Mouse (Mus musculus) forebrain, embryonic 10.5 days (tissue): ENCODE measurements around the gene Slc6a12. TPM values are rescaled to one million over a fixed set of nuclear protein-coding genes. Genes with fewer than 3 reads are reported as not detected.

Source experiments
- DNase-seq: peaks from one replicate; pipeline ENCODE4 v3.0.0-alpha.2; 2017; ENCODE audit warnings: low spot score; ENCODE audit errors: extremely low spot score
- H3K27ac ChIP-seq: fragments of 300-500 bp; sonication (generic); 2 replicates; pipeline ENCODE4 v1.5.1; 2016; ENCODE audit warnings: mild to moderate bottlenecking
- H3K27me3 ChIP-seq: fragments of 300-500 bp; sonication (generic); 2 replicates; pipeline ENCODE4 v1.6.1; 2016; ENCODE audit warnings: mild to moderate bottlenecking; ENCODE audit not compliant: poor library complexity, severe bottlenecking
- H3K36me3 ChIP-seq: fragments of 300-500 bp; sonication (generic); replicated peaks from 2 replicates; pipeline ENCODE4 v1.6.1; 2016; ENCODE audit warnings: mild to moderate bottlenecking, moderate library complexity
- H3K4me1 ChIP-seq: fragments of 300-500 bp; sonication (generic); 2 replicates; pipeline ENCODE4 v1.6.1; 2016
- H3K4me3 ChIP-seq: fragments of 300-500 bp; sonication (generic); 2 replicates; pipeline ENCODE4 v1.5.1; 2016; ENCODE audit warnings: mild to moderate bottlenecking, moderate library complexity
- H3K9me3 ChIP-seq: fragments of 300-500 bp; sonication (generic); 2 replicates; pipeline ENCODE4 v1.6.1; 2016; ENCODE audit warnings: mild to moderate bottlenecking, moderate library complexity
- WGBS: fragments of 180-500 bp; shearing (Covaris S2); methylation state at CpG from one replicate; pipeline ENCODE4 v1.1.7; 2016; 5-methylcytosine and 5-hydroxymethylcytosine counted together
- polyA plus RNA-seq: library from polyadenylated mRNA; unstranded; fragments of >200 nt; fragmentation: Nextera tagmentation; extraction: Ambion mirVana; gene quantifications from 2 replicates; pipeline ENCODE4 v1.2.1, GENCODE M21; 2016

Gene Slc6a12
- polyA plus RNA-seq, 1 experiment from 2014 or later: 0.19 TPM

GRCm38 (mm10) chr6:121326486-121327069, 16.3 kb upstream of the Slc6a12 start:
- peaks cover 42% of the 10 kb centered on the region for H3K4me1 ChIP-seq
- H3K27ac ChIP-seq: no peak overlapping the region
- 64% methylated on average over 10 of the region's 10 CpGs for WGBS
- H3K4me3 ChIP-seq: no peak overlapping the region
- H3K27me3 ChIP-seq: peaks cover 16% of the 10 kb centered on the region; the same call in 1 of the 2 replicates
- no peak for DNase-seq
- H3K9me3 ChIP-seq: no peaks in the 10 kb centered on the region
- H3K36me3 ChIP-seq: no peaks in the 10 kb centered on the region

- no peaks in the 10 kb centered on the region for H3K9me3 ChIP-seq
- H3K27me3 ChIP-seq: peaks cover 20% of the 10 kb centered on the region; the same call in 1 of the 2 replicates
- no peak for DNase-seq
- no peaks in the 10 kb centered on the region for H3K36me3 ChIP-seq
- H3K27ac ChIP-seq: 0 out of 2 replicates have a peak overlapping the region, but pooled peaks have one; percentile 35
- 54% methylated on average over 9 of the region's 9 CpGs for WGBS
- peaks cover 42% of the 10 kb centered on the region for H3K4me1 ChIP-seq
- H3K4me3 ChIP-seq: no peak overlapping the region
Measured at GRCm38 (mm10) chr6:121328417-121328884, 14.4 kb upstream of the Slc6a12 start.

- Histone ChIP-seq H3K4me1 (peaks cover 42% of the 10 kb centered on the region), H3K4me3 (no peak overlapping the region), H3K27me3 (peaks cover 20% of the 10 kb centered on the region; the same call in 1 of the 2 replicates), H3K27ac (peak overlapping the region; percentile 72), H3K36me3 (no peaks in the 10 kb centered on the region), H3K9me3 (no peaks in the 10 kb centered on the region)
- DNase-seq: peak; percentile 50
- 7% methylated on average over 10 of the region's 10 CpGs for WGBS
Measured at GRCm38 (mm10) chr6:121329848-121330508, 12.9 kb upstream of the Slc6a12 start.

- Histone ChIP-seq H3K36me3 (no peaks in the 10 kb centered on the region), H3K9me3 (no peaks in the 10 kb centered on the region), H3K4me1 (peaks cover 8% of the 10 kb centered on the region; the same call in 1 of the 2 replicates), H3K4me3 (no peak overlapping the region), H3K27ac (no peak overlapping the region), H3K27me3 (peaks cover 20% of the 10 kb centered on the region; the same call in 1 of the 2 replicates)
- 94% methylated on average over 9 of the region's 9 CpGs for WGBS
- no peak for DNase-seq
Measured at GRCm38 (mm10) chr6:121335841-121336240, 7.0 kb upstream of the Slc6a12 start.

GRCm38 (mm10) chr6:121336558-121336957, 6.3 kb upstream of the Slc6a12 start:
- Histone ChIP-seq H3K27me3 (peaks cover 14% of the 10 kb centered on the region; the same call in 1 of the 2 replicates), H3K27ac (no peak overlapping the region), H3K4me3 (no peak overlapping the region), H3K36me3 (no peaks in the 10 kb centered on the region), H3K9me3 (no peaks in the 10 kb centered on the region), H3K4me1 (peaks cover 8% of the 10 kb centered on the region; the same call in 1 of the 2 replicates)
- 82% methylated on average over 8 of the region's 8 CpGs for WGBS
- no peak for DNase-seq

- Histone ChIP-seq H3K36me3 (no peaks in the 10 kb centered on the region), H3K4me3 (no peak overlapping the region), H3K9me3 (no peaks in the 10 kb centered on the region), H3K27me3 (peaks cover 16% of the 10 kb centered on the region; the same call in 1 of the 2 replicates), H3K4me1 (peaks cover 8% of the 10 kb centered on the region; the same call in 1 of the 2 replicates), H3K27ac (no peak overlapping the region)
- no peak for DNase-seq
- WGBS: 90% methylated on average over 9 of the region's 9 CpGs
Measured at GRCm38 (mm10) chr6:121337229-121337628, 5.6 kb upstream of the Slc6a12 start.

- H3K27ac ChIP-seq: no peak overlapping the region
- peaks cover 21% of the 10 kb centered on the region for H3K27me3 ChIP-seq
- WGBS: 32% methylated on average over 3 of the region's 3 CpGs
- H3K4me3 ChIP-seq: no peak overlapping the region
- DNase-seq: peak; percentile 80
- no peaks in the 10 kb centered on the region for H3K36me3 ChIP-seq
- H3K9me3 ChIP-seq: no peaks in the 10 kb centered on the region
- H3K4me1 ChIP-seq: peaks cover 10% of the 10 kb centered on the region; the same call in 1 of the 2 replicates
Measured at GRCm38 (mm10) chr6:121337770-121338518, 4.9 kb upstream of the Slc6a12 start.

GRCm38 (mm10) chr6:121338519-121338896, 4.4 kb upstream of the Slc6a12 start:
- H3K27ac ChIP-seq: no peak overlapping the region
- H3K9me3 ChIP-seq: no peaks in the 10 kb centered on the region
- H3K4me3 ChIP-seq: no peak overlapping the region
- peaks cover 26% of the 10 kb centered on the region for H3K27me3 ChIP-seq
- H3K36me3 ChIP-seq: no peaks in the 10 kb centered on the region
- DNase-seq: no peak
- H3K4me1 ChIP-seq: peaks cover 12% of the 10 kb centered on the region; the same call in 1 of the 2 replicates
- 61% methylated on average over 4 of the region's 4 CpGs for WGBS

GRCm38 (mm10) chr6:121341650-121342049, 1.2 kb upstream of the Slc6a12 start:
- DNase-seq: no peak
- WGBS: 86% methylated on average over 6 of the region's 6 CpGs
- Histone ChIP-seq H3K9me3 (no peaks in the 10 kb centered on the region), H3K27ac (no peak overlapping the region), H3K4me3 (no peak overlapping the region), H3K36me3 (no peaks in the 10 kb centered on the region), H3K27me3 (peaks cover 43% of the 10 kb centered on the region), H3K4me1 (peaks cover 28% of the 10 kb centered on the region)

- Histone ChIP-seq H3K27ac (no peak overlapping the region), H3K4me3 (no peak overlapping the region), H3K27me3 (peaks cover 49% of the 10 kb centered on the region), H3K4me1 (peaks cover 26% of the 10 kb centered on the region), H3K9me3 (no peaks in the 10 kb centered on the region), H3K36me3 (no peaks in the 10 kb centered on the region)
- DNase-seq: no peak
- WGBS: 75% methylated on average over 6 of the region's 6 CpGs
Measured at GRCm38 (mm10) chr6:121343771-121344123, 871 bp downstream of the Slc6a12 start.

- WGBS: 82% methylated on average over 5 of the region's 5 CpGs
- H3K36me3 ChIP-seq: no peaks in the 10 kb centered on the region
- no peak for DNase-seq
- H3K27ac ChIP-seq: no peak overlapping the region
- peaks cover 49% of the 10 kb centered on the region for H3K27me3 ChIP-seq
- no peak overlapping the region for H3K4me3 ChIP-seq
- peaks cover 26% of the 10 kb centered on the region for H3K4me1 ChIP-seq
- no peaks in the 10 kb centered on the region for H3K9me3 ChIP-seq
Measured at GRCm38 (mm10) chr6:121344329-121344728, 1.5 kb downstream of the Slc6a12 start.

- Histone ChIP-seq H3K9me3 (no peaks in the 10 kb centered on the region), H3K27me3 (peaks cover 39% of the 10 kb centered on the region), H3K27ac (no peak overlapping the region), H3K4me3 (no peak overlapping the region), H3K4me1 (peaks cover 26% of the 10 kb centered on the region), H3K36me3 (no peaks in the 10 kb centered on the region)
- no peak for DNase-seq
- WGBS: 47% methylated on average over 8 of the region's 8 CpGs
Measured at GRCm38 (mm10) chr6:121346428-121346827, 3.6 kb downstream of the Slc6a12 start.
